Mouse (Mus musculus): ENCODE data around the gene Med25.

DNA sequence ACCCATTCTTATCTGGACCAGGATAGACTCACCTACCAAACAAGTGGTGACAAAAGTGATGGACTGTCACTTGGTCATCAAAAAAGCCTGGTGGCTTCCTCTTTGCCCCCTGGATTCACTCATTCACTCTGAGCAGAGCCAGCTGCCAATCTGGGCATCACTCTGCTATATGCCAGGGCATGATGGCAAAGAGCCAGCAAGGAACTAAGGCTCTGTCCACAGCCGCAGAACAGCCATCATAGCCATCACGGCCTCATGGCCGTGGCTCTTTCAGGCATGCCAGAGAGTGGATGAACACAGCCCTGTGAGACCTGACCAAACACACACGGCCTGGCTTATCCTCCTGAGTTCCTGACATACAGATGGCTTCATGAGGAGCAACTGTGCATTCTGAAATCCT, 1.8 kb downstream of the Med25 start:
- TF ChIP-seq USF1 (IDR thresholded peaks at IDR 0.05; ENCODE audit: low read depth) (no peak), POLR2A (IDR thresholded peaks at IDR 0.05; ENCODE audit: insufficient read length, low read depth) (no peak), MYOD1 (IDR thresholded peaks at IDR 0.05; ENCODE audit: control insufficient read depth in 1 of 3, insufficient read length in 2 of 3, low read depth in 2 of 3) (no peak), POLR2AphosphoS2 (IDR thresholded peaks at IDR 0.05; ENCODE audit: insufficient read length, low read depth) (no peak), MYOG (IDR thresholded peaks at IDR 0.05; ENCODE audit: control insufficient read depth in 1 of 3, insufficient read depth in 1 of 3, insufficient read length in 2 of 3, low read depth in 2 of 3) (no peak)
